Mouse (Mus musculus): ENCODE measurements around the gene Fastk. TPM values are rescaled to one million over a fixed set of nuclear protein-coding genes. Genes with fewer than 3 reads are reported as not detected.

Gene Fastk
- 209 and 225 TPM in 2 replicates for polyA plus RNA-seq (2015; fragmentation: Nextera tagmentation; extraction: Ambion mirVana)

GRCm38 (mm10) chr5:24444746-24445427, at the start of gene Fastk:
Gene Fastk, minus strand, starts transcription at chr5:24445287.
- peak; percentile 82 for ATAC-seq (replicated peaks; ENCODE audit: extremely low read depth, insufficient read depth, low FRiP score)
- peaks cover 26% of the 10 kb centered on the region for H3K4me1 ChIP-seq (ENCODE audit: control insufficient read depth, insufficient read depth, low read length)
- peak within 1 kb of the TSS; percentile 98 for H3K9ac ChIP-seq (ENCODE audit: low read length)
- H3K27ac ChIP-seq (ENCODE audit: low read length), result peak within 1 kb of the TSS; percentile 97
- under 1% methylated on average over 60 of the region's 60 CpGs for WGBS
- H3K27me3 ChIP-seq (ENCODE audit: control insufficient read depth, insufficient read depth, low read length), result no peaks in the 10 kb centered on the region
- H3K36me3 ChIP-seq (ENCODE audit: control insufficient read depth, insufficient read depth), result peaks cover 26% of the 10 kb centered on the region
- H3K9me3 ChIP-seq (replicated peaks; ENCODE audit: control insufficient read depth, low read length), result no peaks in the 10 kb centered on the region
- H3K4me3 ChIP-seq (ENCODE audit: low read length), result peak within 1 kb of the TSS; percentile 90
- peak within 1 kb of the TSS; percentile 77 for H3K4me2 ChIP-seq (ENCODE audit: low read depth, low read length)

GRCm38 (mm10) chr5:24492546-24493285, 47.6 kb upstream of the Fastk start:
- 88% methylated on average over 16 of the region's 16 CpGs for WGBS
- Histone ChIP-seq H3K36me3 (ENCODE audit: control insufficient read depth, insufficient read depth) (peaks cover 47% of the 10 kb centered on the region), H3K4me3 (ENCODE audit: low read length) (no peak overlapping the region), H3K27me3 (ENCODE audit: control insufficient read depth, insufficient read depth, low read length) (no peaks in the 10 kb centered on the region), H3K4me2 (ENCODE audit: low read depth, low read length) (no peak overlapping the region), H3K27ac (ENCODE audit: low read length) (no peak overlapping the region), H3K9ac (ENCODE audit: low read length) (no peak overlapping the region), H3K4me1 (ENCODE audit: control insufficient read depth, insufficient read depth, low read length) (no peaks in the 10 kb centered on the region), H3K9me3 (replicated peaks; ENCODE audit: control insufficient read depth, low read length) (no peaks in the 10 kb centered on the region)
- no peak for ATAC-seq (replicated peaks; ENCODE audit: extremely low read depth, insufficient read depth, low FRiP score)

- 82% methylated on average over 14 of the region's 14 CpGs for WGBS
- no peak overlapping the region for H3K27ac ChIP-seq (ENCODE audit: low read length)
- peaks cover 44% of the 10 kb centered on the region for H3K36me3 ChIP-seq (ENCODE audit: control insufficient read depth, insufficient read depth)
- no peak overlapping the region for H3K9ac ChIP-seq (ENCODE audit: low read length)
- no peak overlapping the region for H3K4me2 ChIP-seq (ENCODE audit: low read depth, low read length)
- no peaks in the 10 kb centered on the region for H3K27me3 ChIP-seq (ENCODE audit: control insufficient read depth, insufficient read depth, low read length)
- no peak for ATAC-seq (replicated peaks; ENCODE audit: extremely low read depth, insufficient read depth, low FRiP score)
- H3K9me3 ChIP-seq (replicated peaks; ENCODE audit: control insufficient read depth, low read length), result no peaks in the 10 kb centered on the region
- H3K4me1 ChIP-seq (ENCODE audit: control insufficient read depth, insufficient read depth, low read length), result no peaks in the 10 kb centered on the region
- H3K4me3 ChIP-seq (ENCODE audit: low read length), result no peak overlapping the region
Observed at GRCm38 (mm10) chr5:24490413-24490920, 45.4 kb upstream of the Fastk start.

- WGBS, result 86% methylated on average over 5 of the region's 5 CpGs
- Histone ChIP-seq H3K4me1 (ENCODE audit: control insufficient read depth, insufficient read depth, low read length) (no peaks in the 10 kb centered on the region), H3K36me3 (ENCODE audit: control insufficient read depth, insufficient read depth) (peaks cover 33% of the 10 kb centered on the region)
Observed at GRCm38 (mm10) chr5:24486738-24487137, 41.7 kb upstream of the Fastk start.

GRCm38 (mm10) chr5:24486097-24486496, 41.0 kb upstream of the Fastk start:
- ATAC-seq (replicated peaks; ENCODE audit: extremely low read depth, insufficient read depth, low FRiP score), result no peak
- no peaks in the 10 kb centered on the region for H3K4me1 ChIP-seq (ENCODE audit: control insufficient read depth, insufficient read depth, low read length)
- no peaks in the 10 kb centered on the region for H3K9me3 ChIP-seq (replicated peaks; ENCODE audit: control insufficient read depth, low read length)
- 3% methylated on average over 8 of the region's 8 CpGs for WGBS
- no peak overlapping the region for H3K4me2 ChIP-seq (ENCODE audit: low read depth, low read length)
- H3K27me3 ChIP-seq (ENCODE audit: control insufficient read depth, insufficient read depth, low read length), result no peaks in the 10 kb centered on the region
- H3K27ac ChIP-seq (ENCODE audit: low read length), result no peak overlapping the region
- no peak overlapping the region for H3K9ac ChIP-seq (ENCODE audit: low read length)
- H3K36me3 ChIP-seq (ENCODE audit: control insufficient read depth, insufficient read depth), result peaks cover 31% of the 10 kb centered on the region
- H3K4me3 ChIP-seq (ENCODE audit: low read length), result no peak overlapping the region

More at GRCm38 (mm10) chr5:24486738-24487137, 41.7 kb upstream of the Fastk start:
- no peak overlapping the region for H3K4me2 ChIP-seq (ENCODE audit: low read depth, low read length)
- H3K27me3 ChIP-seq (ENCODE audit: control insufficient read depth, insufficient read depth, low read length), result no peaks in the 10 kb centered on the region
- no peak overlapping the region for H3K9ac ChIP-seq (ENCODE audit: low read length)
- H3K4me3 ChIP-seq (ENCODE audit: low read length), result no peak overlapping the region
- no peaks in the 10 kb centered on the region for H3K9me3 ChIP-seq (replicated peaks; ENCODE audit: control insufficient read depth, low read length)
- ATAC-seq (replicated peaks; ENCODE audit: extremely low read depth, insufficient read depth, low FRiP score), result no peak
- H3K27ac ChIP-seq (ENCODE audit: low read length), result no peak overlapping the region

- H3K9ac ChIP-seq (ENCODE audit: low read length), result no peak overlapping the region
- H3K36me3 ChIP-seq (ENCODE audit: control insufficient read depth, insufficient read depth), result peaks cover 36% of the 10 kb centered on the region
- H3K4me2 ChIP-seq (ENCODE audit: low read depth, low read length), result peak overlapping the region; percentile 31; the same call in 1 of the 2 replicates
- WGBS, result 48% methylated on average over 22 of the region's 22 CpGs
- no peak for ATAC-seq (replicated peaks; ENCODE audit: extremely low read depth, insufficient read depth, low FRiP score)
- H3K27ac ChIP-seq (ENCODE audit: low read length), result no peak overlapping the region
- no peak overlapping the region for H3K4me3 ChIP-seq (ENCODE audit: low read length)
- H3K4me1 ChIP-seq (ENCODE audit: control insufficient read depth, insufficient read depth, low read length), result no peaks in the 10 kb centered on the region
- no peaks in the 10 kb centered on the region for H3K27me3 ChIP-seq (ENCODE audit: control insufficient read depth, insufficient read depth, low read length)
- no peaks in the 10 kb centered on the region for H3K9me3 ChIP-seq (replicated peaks; ENCODE audit: control insufficient read depth, low read length)
Observed at GRCm38 (mm10) chr5:24484963-24485362, 39.9 kb upstream of the Fastk start.

- no peaks in the 10 kb centered on the region for H3K27me3 ChIP-seq (ENCODE audit: control insufficient read depth, insufficient read depth, low read length)
- no peak overlapping the region for H3K27ac ChIP-seq (ENCODE audit: low read length)
- H3K9me3 ChIP-seq (replicated peaks; ENCODE audit: control insufficient read depth, low read length), result no peaks in the 10 kb centered on the region
- no peak for ATAC-seq (replicated peaks; ENCODE audit: extremely low read depth, insufficient read depth, low FRiP score)
- H3K4me1 ChIP-seq (ENCODE audit: control insufficient read depth, insufficient read depth, low read length), result no peaks in the 10 kb centered on the region
- peaks cover 37% of the 10 kb centered on the region for H3K36me3 ChIP-seq (ENCODE audit: control insufficient read depth, insufficient read depth)
- H3K4me3 ChIP-seq (ENCODE audit: low read length), result no peak overlapping the region
- no peak overlapping the region for H3K9ac ChIP-seq (ENCODE audit: low read length)
- H3K4me2 ChIP-seq (ENCODE audit: low read depth, low read length), result no peak overlapping the region
- WGBS, result 41% methylated on average over 11 of the region's 11 CpGs
Observed at GRCm38 (mm10) chr5:24483326-24483725, 38.2 kb upstream of the Fastk start.

GRCm38 (mm10) chr5:24482247-24483079, 37.4 kb upstream of the Fastk start:
- no peak overlapping the region for H3K4me3 ChIP-seq (ENCODE audit: low read length)
- ATAC-seq (replicated peaks; ENCODE audit: extremely low read depth, insufficient read depth, low FRiP score), result no peak
- H3K4me1 ChIP-seq (ENCODE audit: control insufficient read depth, insufficient read depth, low read length), result no peaks in the 10 kb centered on the region
- no peak overlapping the region for H3K4me2 ChIP-seq (ENCODE audit: low read depth, low read length)
- H3K27ac ChIP-seq (ENCODE audit: low read length), result no peak overlapping the region
- no peak overlapping the region for H3K9ac ChIP-seq (ENCODE audit: low read length)
- H3K27me3 ChIP-seq (ENCODE audit: control insufficient read depth, insufficient read depth, low read length), result no peaks in the 10 kb centered on the region
- no peaks in the 10 kb centered on the region for H3K9me3 ChIP-seq (replicated peaks; ENCODE audit: control insufficient read depth, low read length)
- peaks cover 42% of the 10 kb centered on the region for H3K36me3 ChIP-seq (ENCODE audit: control insufficient read depth, insufficient read depth)
- 64% methylated on average over 33 of the region's 41 CpGs for WGBS

All from heart, embryonic 16.5 days (tissue).